Mouse (Mus musculus): ENCODE data around the gene Tspan2. TPM values are rescaled to one million over a fixed set of nuclear protein-coding genes. Genes with fewer than 3 reads are reported as not detected.

Tspan2 gene
- polyA plus RNA-seq, 1 experiment from 2014 or later, result 34.8 TPM

DNA sequence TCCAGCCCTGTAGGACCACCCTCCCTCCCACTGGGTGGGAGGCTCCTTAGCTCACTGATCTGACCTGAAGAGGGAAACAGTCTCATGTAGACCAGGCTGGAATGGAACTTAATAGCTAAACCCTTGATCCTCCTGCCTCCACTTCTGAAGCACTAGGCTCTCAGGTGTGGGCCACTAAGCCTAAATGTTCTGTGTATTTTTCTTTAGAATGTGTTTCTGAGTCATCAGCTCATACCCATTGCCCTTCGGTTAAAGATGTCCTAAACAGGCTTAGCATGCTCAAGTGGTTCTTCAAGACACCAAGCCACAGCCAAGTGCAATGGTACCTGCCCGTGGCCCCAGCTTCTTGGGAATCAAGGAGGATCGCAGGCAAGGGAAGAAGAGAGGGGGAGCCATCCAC, 17.2 kb downstream of the Tspan2 start:
- H3K9me3 ChIP-seq (ENCODE audit: control insufficient read depth, low read length), result no peaks in the 10 kb centered on the region
- peaks cover 42% of the 10 kb centered on the region for H3K36me3 ChIP-seq (ENCODE audit: control insufficient read depth, insufficient read depth, low read length)
- H3K27ac ChIP-seq (replicated peaks in 1 of 2; ENCODE audit: control insufficient read depth in 1 of 2, insufficient read depth in 1 of 2, low read depth in 2 of 2, low read length in 2 of 2), result no peak overlapping the region
- H3K9ac ChIP-seq (ENCODE audit: low read length), result no peak overlapping the region
- no peaks in the 10 kb centered on the region for H3K27me3 ChIP-seq (ENCODE audit: control insufficient read depth, insufficient read depth, low read length)
- H3K4me2 ChIP-seq (ENCODE audit: low read length), result no peak overlapping the region
- ATAC-seq (ENCODE audit: insufficient number of reproducible peaks, insufficient read depth, low FRiP score, low read depth), result no peak
- peaks cover 15 to 16% of the 10 kb centered on the region in 2 experiments for H3K4me1 ChIP-seq (ENCODE audit: control insufficient read depth in 2 of 2, insufficient read depth in 2 of 2, low read length in 2 of 2)
- H3K4me3 ChIP-seq (ENCODE audit: control insufficient read depth in 1 of 2, insufficient read depth in 1 of 2, low read depth in 1 of 2, low read length in 2 of 2), result no peak overlapping the region
- WGBS, result 82% methylated on average over 3 of the region's 3 CpGs

DNA sequence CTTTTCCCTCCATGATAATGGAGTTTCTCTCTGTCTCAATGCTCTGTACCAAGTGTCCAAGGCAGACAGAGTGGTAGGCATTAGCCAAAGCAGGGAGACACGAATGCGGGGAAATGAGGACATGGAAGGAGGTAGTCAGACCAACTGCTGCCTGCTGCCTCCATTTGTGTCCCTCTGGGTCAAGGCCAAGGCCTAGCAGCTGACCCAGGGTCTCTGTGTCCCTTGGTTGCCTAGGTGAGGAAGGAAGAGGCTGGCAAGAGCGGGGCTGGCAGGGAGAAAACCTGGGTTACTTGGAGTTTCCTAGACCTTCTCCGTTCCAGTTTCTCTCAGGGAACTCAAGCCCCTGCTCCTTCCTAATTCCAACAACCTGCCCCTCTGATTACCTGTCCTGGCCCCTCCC, 17.7 kb downstream of the Tspan2 start:
- WGBS, result 88% methylated on average over 4 of the region's 4 CpGs
- no peaks in the 10 kb centered on the region for H3K9me3 ChIP-seq (ENCODE audit: control insufficient read depth, low read length)

DNA sequence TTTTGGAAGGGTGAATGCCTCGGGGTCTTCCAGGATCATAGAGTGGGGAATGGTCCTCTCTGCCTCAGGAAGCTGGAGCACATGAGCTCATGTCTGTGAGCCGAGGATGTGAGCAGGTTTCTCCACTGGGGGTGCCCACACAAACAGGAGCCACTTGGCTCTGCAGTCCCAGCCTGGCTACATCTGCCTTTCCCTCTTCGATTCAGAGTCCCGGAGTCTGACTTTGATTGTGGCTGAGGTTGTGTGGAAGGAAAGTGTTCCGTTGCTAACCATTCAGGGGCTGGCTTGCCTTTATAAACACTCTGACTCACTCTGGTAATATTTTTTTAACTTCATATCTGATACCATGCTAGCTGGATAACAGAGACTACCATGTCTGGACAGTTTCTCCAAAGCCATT, 18.1 kb downstream of the Tspan2 start:
- Histone ChIP-seq H3K9ac (ENCODE audit: low read length) (no peak overlapping the region), H3K4me1 (ENCODE audit: control insufficient read depth in 2 of 2, insufficient read depth in 2 of 2, low read length in 2 of 2) (peaks cover 22 to 24% of the 10 kb centered on the region in 2 experiments), H3K36me3 (ENCODE audit: control insufficient read depth, insufficient read depth, low read length) (peaks cover 42% of the 10 kb centered on the region), H3K27ac (replicated peaks in 1 of 2; ENCODE audit: control insufficient read depth in 1 of 2, insufficient read depth in 1 of 2, low read depth in 2 of 2, low read length in 2 of 2) (peak overlapping the region in 1 of 2 experiments; percentile 30; a peak in 1 of 4 replicates), H3K27me3 (ENCODE audit: control insufficient read depth, insufficient read depth, low read length) (no peaks in the 10 kb centered on the region), H3K4me3 (ENCODE audit: control insufficient read depth in 1 of 2, insufficient read depth in 1 of 2, low read depth in 1 of 2, low read length in 2 of 2) (no peak overlapping the region), H3K4me2 (ENCODE audit: low read length) (no peak overlapping the region), H3K9me3 (ENCODE audit: control insufficient read depth, low read length) (no peaks in the 10 kb centered on the region)
- no peak for ATAC-seq (ENCODE audit: insufficient number of reproducible peaks, insufficient read depth, low FRiP score, low read depth)
- 56% methylated on average over 5 of the region's 5 CpGs for WGBS

More for the DNA sequence above, 17.7 kb downstream of the Tspan2 start:
- ATAC-seq (ENCODE audit: insufficient number of reproducible peaks, insufficient read depth, low FRiP score, low read depth), result no peak
- H3K27me3 ChIP-seq (ENCODE audit: control insufficient read depth, insufficient read depth, low read length), result no peaks in the 10 kb centered on the region
- no peak overlapping the region for H3K9ac ChIP-seq (ENCODE audit: low read length)
- no peak overlapping the region for H3K4me3 ChIP-seq (ENCODE audit: control insufficient read depth in 1 of 2, insufficient read depth in 1 of 2, low read depth in 1 of 2, low read length in 2 of 2)
- peak overlapping the region in 1 of 2 experiments; percentile 30; a peak in 1 of 4 replicates for H3K27ac ChIP-seq (replicated peaks in 1 of 2; ENCODE audit: control insufficient read depth in 1 of 2, insufficient read depth in 1 of 2, low read depth in 2 of 2, low read length in 2 of 2)
- H3K4me1 ChIP-seq (ENCODE audit: control insufficient read depth in 2 of 2, insufficient read depth in 2 of 2, low read length in 2 of 2), result peaks cover 19 to 20% of the 10 kb centered on the region in 2 experiments
- H3K4me2 ChIP-seq (ENCODE audit: low read length), result no peak overlapping the region
- peaks cover 42% of the 10 kb centered on the region for H3K36me3 ChIP-seq (ENCODE audit: control insufficient read depth, insufficient read depth, low read length)

DNA sequence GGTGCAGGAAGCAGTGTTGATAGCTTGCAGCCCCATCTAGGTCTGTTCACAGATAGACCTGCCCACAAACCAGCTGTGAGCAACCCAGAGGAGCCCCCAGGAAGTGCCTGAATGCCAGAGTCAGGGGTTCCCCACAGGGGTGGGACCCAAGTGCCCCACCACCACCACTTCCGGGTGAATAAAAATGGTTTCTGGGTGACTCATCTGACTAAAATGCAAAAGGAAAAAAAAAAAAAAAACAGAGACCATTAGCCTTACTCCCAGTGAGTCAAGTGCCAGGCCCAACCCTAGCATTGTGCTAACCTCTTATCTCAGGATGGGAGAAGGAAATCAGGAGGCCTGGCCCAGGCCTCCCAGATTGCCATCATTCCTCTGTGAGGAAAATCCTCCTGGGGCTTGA, 21.5 kb downstream of the Tspan2 start:
- WGBS, result 0% methylated on average over 1 of the region's 1 CpGs
- no peak overlapping the region for H3K4me2 ChIP-seq (ENCODE audit: low read length)
- H3K9ac ChIP-seq (ENCODE audit: low read length), result no peak overlapping the region
- no peaks in the 10 kb centered on the region for H3K9me3 ChIP-seq (ENCODE audit: control insufficient read depth, low read length)
- H3K4me3 ChIP-seq (ENCODE audit: control insufficient read depth in 1 of 2, insufficient read depth in 1 of 2, low read depth in 1 of 2, low read length in 2 of 2), result no peak overlapping the region
- ATAC-seq (ENCODE audit: insufficient number of reproducible peaks, insufficient read depth, low FRiP score, low read depth), result peak; percentile 35; the same call in 1 of the 2 replicates
- peak overlapping the region; percentile 45 to 54 for H3K27ac ChIP-seq (replicated peaks in 1 of 2; ENCODE audit: control insufficient read depth in 1 of 2, insufficient read depth in 1 of 2, low read depth in 2 of 2, low read length in 2 of 2)
- peaks cover 24 to 29% of the 10 kb centered on the region in 2 experiments for H3K4me1 ChIP-seq (ENCODE audit: control insufficient read depth in 2 of 2, insufficient read depth in 2 of 2, low read length in 2 of 2)
- peaks cover 58% of the 10 kb centered on the region for H3K36me3 ChIP-seq (ENCODE audit: control insufficient read depth, insufficient read depth, low read length)
- no peaks in the 10 kb centered on the region for H3K27me3 ChIP-seq (ENCODE audit: control insufficient read depth, insufficient read depth, low read length)

DNA sequence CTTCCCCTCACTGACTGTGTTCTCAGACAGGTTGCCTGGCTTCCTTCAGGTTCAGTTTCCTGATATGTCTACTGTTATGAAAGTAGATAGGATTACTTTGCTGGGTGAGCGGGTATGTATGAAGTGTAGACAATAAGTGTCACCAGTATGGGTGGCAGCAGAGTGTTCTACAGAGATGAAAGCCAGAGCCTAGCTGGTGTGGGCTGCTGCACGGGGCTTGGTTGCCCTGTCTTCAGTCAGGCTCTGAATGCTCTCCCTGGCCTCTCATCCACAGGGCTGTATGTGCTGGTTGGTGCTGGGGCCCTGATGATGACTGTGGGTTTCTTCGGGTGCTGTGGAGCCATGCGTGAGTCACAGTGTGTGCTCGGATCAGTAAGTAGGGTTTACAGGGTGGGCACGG, 22.7 kb downstream of the Tspan2 start:
- no peak overlapping the region for H3K4me2 ChIP-seq (ENCODE audit: low read length)
- no peaks in the 10 kb centered on the region for H3K27me3 ChIP-seq (ENCODE audit: control insufficient read depth, insufficient read depth, low read length)
- ATAC-seq (ENCODE audit: insufficient number of reproducible peaks, insufficient read depth, low FRiP score, low read depth), result peak; percentile 51; the same call in 1 of the 2 replicates
- H3K9ac ChIP-seq (ENCODE audit: low read length), result no peak overlapping the region
- 46% methylated on average over 6 of the region's 6 CpGs for WGBS
- H3K4me1 ChIP-seq (ENCODE audit: control insufficient read depth in 2 of 2, insufficient read depth in 2 of 2, low read length in 2 of 2), result peaks cover 23 to 29% of the 10 kb centered on the region in 2 experiments
- H3K36me3 ChIP-seq (ENCODE audit: control insufficient read depth, insufficient read depth, low read length), result peaks cover 58% of the 10 kb centered on the region
- peak overlapping the region; percentile 0 to 45; a peak in 3 of 4 replicates for H3K27ac ChIP-seq (replicated peaks in 1 of 2; ENCODE audit: control insufficient read depth in 1 of 2, insufficient read depth in 1 of 2, low read depth in 2 of 2, low read length in 2 of 2)
- no peak overlapping the region for H3K4me3 ChIP-seq (ENCODE audit: control insufficient read depth in 1 of 2, insufficient read depth in 1 of 2, low read depth in 1 of 2, low read length in 2 of 2)
- no peaks in the 10 kb centered on the region for H3K9me3 ChIP-seq (ENCODE audit: control insufficient read depth, low read length)

DNA sequence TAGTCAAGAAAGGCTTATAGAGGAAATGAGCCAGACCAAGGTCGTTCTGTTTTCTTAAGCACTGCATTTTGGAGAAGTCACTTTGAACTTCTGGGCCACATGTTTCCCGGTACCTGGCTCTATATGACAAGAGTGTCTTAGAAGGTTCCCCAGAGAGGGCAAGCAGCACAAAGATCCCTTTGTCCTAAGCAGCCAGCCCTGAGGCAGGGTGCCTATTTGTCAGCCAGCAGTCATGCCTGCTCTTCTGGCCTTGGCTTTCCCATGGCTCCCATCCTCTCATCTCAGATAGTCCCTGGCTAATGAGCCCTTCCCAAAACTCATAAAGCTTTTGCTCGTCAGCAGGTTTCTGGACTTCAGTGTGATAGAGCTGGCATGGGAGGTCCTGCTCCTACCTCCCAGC, 25.9 kb downstream of the Tspan2 start:
- Histone ChIP-seq H3K4me1 (ENCODE audit: control insufficient read depth in 2 of 2, insufficient read depth in 2 of 2, low read length in 2 of 2) (peaks cover 23 to 35% of the 10 kb centered on the region in 2 experiments), H3K4me3 (ENCODE audit: control insufficient read depth in 1 of 2, insufficient read depth in 1 of 2, low read depth in 1 of 2, low read length in 2 of 2) (no peak overlapping the region), H3K9ac (ENCODE audit: low read length) (no peak overlapping the region), H3K27me3 (ENCODE audit: control insufficient read depth, insufficient read depth, low read length) (no peaks in the 10 kb centered on the region), H3K27ac (replicated peaks in 1 of 2; ENCODE audit: control insufficient read depth in 1 of 2, insufficient read depth in 1 of 2, low read depth in 2 of 2, low read length in 2 of 2) (no peak overlapping the region), H3K36me3 (ENCODE audit: control insufficient read depth, insufficient read depth, low read length) (peaks cover 48% of the 10 kb centered on the region), H3K4me2 (ENCODE audit: low read length) (no peak overlapping the region), H3K9me3 (ENCODE audit: control insufficient read depth, low read length) (no peaks in the 10 kb centered on the region)
- 84% methylated on average over 3 of the region's 3 CpGs for WGBS
- no peak for ATAC-seq (ENCODE audit: insufficient number of reproducible peaks, insufficient read depth, low FRiP score, low read depth)

DNA sequence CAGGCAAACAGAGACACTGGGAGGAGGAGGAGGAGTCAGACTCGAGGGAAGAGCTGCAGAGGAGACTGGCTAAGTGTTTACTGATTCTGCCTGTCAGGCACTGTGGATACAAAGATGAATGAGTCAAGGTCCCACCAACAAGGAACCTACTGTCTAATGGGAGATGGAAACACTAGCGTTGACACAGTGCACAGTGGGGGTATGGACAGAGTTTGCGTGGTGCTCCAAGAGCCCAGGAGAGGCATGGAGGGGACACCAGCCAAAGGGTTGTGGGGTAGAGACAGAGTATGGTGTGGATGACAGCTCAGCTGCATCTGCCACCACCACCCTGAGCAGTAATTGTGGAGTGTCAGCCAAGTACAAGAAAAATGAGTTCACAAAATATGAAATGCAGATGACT, 28.1 kb downstream of the Tspan2 start:
- WGBS, result 56% methylated on average over 3 of the region's 3 CpGs
- Histone ChIP-seq H3K4me3 (ENCODE audit: control insufficient read depth in 1 of 2, insufficient read depth in 1 of 2, low read depth in 1 of 2, low read length in 2 of 2) (no peak overlapping the region), H3K4me2 (ENCODE audit: low read length) (no peak overlapping the region), H3K9ac (ENCODE audit: low read length) (no peak overlapping the region), H3K27me3 (ENCODE audit: control insufficient read depth, insufficient read depth, low read length) (no peaks in the 10 kb centered on the region), H3K36me3 (ENCODE audit: control insufficient read depth, insufficient read depth, low read length) (peaks cover 69% of the 10 kb centered on the region), H3K4me1 (ENCODE audit: control insufficient read depth in 2 of 2, insufficient read depth in 2 of 2, low read length in 2 of 2) (peaks cover 8 to 15% of the 10 kb centered on the region in 2 experiments; a peak in 2 of 4 replicates), H3K27ac (replicated peaks in 1 of 2; ENCODE audit: control insufficient read depth in 1 of 2, insufficient read depth in 1 of 2, low read depth in 2 of 2, low read length in 2 of 2) (no peak overlapping the region), H3K9me3 (ENCODE audit: control insufficient read depth, low read length) (no peaks in the 10 kb centered on the region)
- no peak for ATAC-seq (ENCODE audit: insufficient number of reproducible peaks, insufficient read depth, low FRiP score, low read depth)

All from heart, embryonic 14.5 days (tissue).